In the genomic region with DNA sequence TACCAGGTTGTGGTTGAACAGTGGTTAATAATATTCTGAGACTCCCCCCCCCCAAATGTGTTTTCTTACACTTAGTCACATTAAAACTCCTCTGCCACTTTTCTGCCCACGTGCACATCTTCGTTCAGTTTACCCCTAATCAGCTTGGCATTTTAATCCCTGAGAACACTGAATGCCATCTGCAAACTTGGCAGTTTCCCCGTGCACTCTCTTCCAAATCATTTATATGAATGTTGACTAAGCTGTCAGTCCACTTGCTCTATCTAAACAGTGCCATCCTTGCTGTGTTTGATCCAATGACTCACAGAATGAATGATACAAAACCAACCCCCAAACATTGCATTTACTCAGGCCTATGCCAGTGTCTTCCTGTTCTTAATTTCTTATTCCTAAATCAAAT, we compare ENCODE assay signal across 18 mouse cellular contexts. TPM values are rescaled to one million over a fixed set of nuclear protein-coding genes. Genes with fewer than 3 reads are reported as not detected.
DNase-seq lines count a peak whose midpoint lies in the region; ATAC-seq and TF ChIP-seq lines count a peak whose summit lies in the region.
"Had no signal": no experiment of that assay in that cellular context is flagged by ENCODE, and none has a peak within 500 bp of the region (broad histone marks: within the 10 kb centered on the region; RNA-seq: fewer than 3 reads in every experiment).

No protein-coding gene starts in this region.

- TF ChIP-seq POLR2A in liver, adult 2 months (IDR thresholded peaks at IDR 0.05; ENCODE audit: extremely low read depth, insufficient read depth, low read length), result no peak

- 31% methylated on average over 3 of the region's 3 CpGs for WGBS in liver, adult 2 months
- 60% methylated on average over 3 of the region's 3 CpGs for WGBS in liver, postnatal 0 days (ENCODE audit: insufficient replicate concordance)
- 61% methylated on average over 3 of the region's 3 CpGs for WGBS in kidney, embryonic 15.5 days

- no peak overlapping the region for H3K4me2 ChIP-seq in liver, postnatal 0 days (ENCODE audit: low read depth, low read length)
- H3K4me2 ChIP-seq in kidney, embryonic 15.5 days, result no peak overlapping the region
- H3K4me2 ChIP-seq: liver, embryonic 12.5 days; neural tube, embryonic 15.5 days; stomach, embryonic 15.5 days had no signal

- TF ChIP-seq EP300 in liver, postnatal 0 days (IDR thresholded peaks at IDR 0.05; ENCODE audit: low read depth), result no peak

- no peaks in the 10 kb centered on the region for H3K36me3 ChIP-seq in liver, adult 2 months (ENCODE audit: control insufficient read depth, insufficient read depth, low read length)
- H3K36me3 ChIP-seq in liver, postnatal 0 days (replicated peaks; ENCODE audit: insufficient read depth, low read length), result no peaks in the 10 kb centered on the region
- no peaks in the 10 kb centered on the region for H3K36me3 ChIP-seq in kidney, embryonic 15.5 days
- H3K36me3 ChIP-seq: heart, embryonic 10.5 days; liver, embryonic 12.5 days; neural tube, embryonic 15.5 days; stomach, embryonic 15.5 days had no signal

- no peak overlapping the region for H3K4me3 ChIP-seq in liver, adult 2 months (ENCODE audit: insufficient read depth, low read depth, low read length)
- H3K4me3 ChIP-seq in liver, postnatal 0 days (ENCODE audit: low read depth, low read length), result no peak overlapping the region
- no peak overlapping the region for H3K4me3 ChIP-seq in kidney, embryonic 15.5 days (replicated peaks)
- H3K4me3 ChIP-seq: heart, embryonic 10.5 days; left cerebral cortex, adult 2 months; liver, embryonic 12.5 days; neural tube, embryonic 15.5 days; stomach, embryonic 15.5 days had no signal

- no peak for ATAC-seq in liver, postnatal 0 days
- no peak for ATAC-seq in kidney, embryonic 15.5 days (replicated peaks; ENCODE audit: low FRiP score)
- ATAC-seq: liver, embryonic 12.5 days had no signal

- H3K27me3 ChIP-seq in liver, adult 2 months (ENCODE audit: control insufficient read depth, insufficient read depth, low read length), result no peaks in the 10 kb centered on the region
- H3K27me3 ChIP-seq in liver, postnatal 0 days (ENCODE audit: insufficient read depth, low read length), result no peaks in the 10 kb centered on the region
- no peaks in the 10 kb centered on the region for H3K27me3 ChIP-seq in kidney, embryonic 15.5 days
- H3K27me3 ChIP-seq: neural tube, embryonic 15.5 days; stomach, embryonic 15.5 days had no signal

- intact Hi-C loops in gastrocnemius, postnatal 14 days (cut with DNase I; ENCODE audit: low total_unique reads), result loop anchor here (5.0 kb wide), 1 partner anchor 312 kb away; no protein-coding TSS in a partner anchor

- H3K4me1 ChIP-seq in liver, adult 2 months (ENCODE audit: control insufficient read depth, insufficient read depth, low read length), result no peaks in the 10 kb centered on the region
- no peaks in the 10 kb centered on the region for H3K4me1 ChIP-seq in liver, postnatal 0 days (ENCODE audit: insufficient read depth)
- H3K4me1 ChIP-seq in kidney, embryonic 15.5 days, result no peaks in the 10 kb centered on the region
- H3K4me1 ChIP-seq: heart, embryonic 10.5 days; liver, embryonic 12.5 days; stomach, embryonic 15.5 days had no signal

- no peaks in the 10 kb centered on the region for H3K9me3 ChIP-seq in liver, postnatal 0 days (ENCODE audit: low read length)
- H3K9me3 ChIP-seq in kidney, embryonic 15.5 days (replicated peaks), result no peaks in the 10 kb centered on the region
- H3K9me3 ChIP-seq: heart, embryonic 10.5 days; liver, embryonic 12.5 days; neural tube, embryonic 15.5 days; stomach, embryonic 15.5 days had no signal

- no peak for TF ChIP-seq CTCF in liver, adult 2 months (IDR thresholded peaks at IDR 0.05; ENCODE audit: low read depth, low read length)
- TF ChIP-seq CTCF in liver, postnatal 0 days (IDR thresholded peaks at IDR 0.05; ENCODE audit: low read depth), result no peak

- H3K79me2 ChIP-seq in liver, adult 2 months (ENCODE audit: control insufficient read depth, insufficient read depth, low read length), result no peaks in the 10 kb centered on the region

- no peak overlapping the region for H3K27ac ChIP-seq in liver, adult 2 months (replicated peaks; ENCODE audit: insufficient read depth, low read depth, low read length)
- H3K27ac ChIP-seq in liver, postnatal 0 days (ENCODE audit: low read depth), result no peak overlapping the region
- H3K27ac ChIP-seq in kidney, embryonic 15.5 days, result no peak overlapping the region
- H3K27ac ChIP-seq: heart, embryonic 10.5 days; left cerebral cortex, adult 2 months; liver, embryonic 12.5 days; neural tube, embryonic 15.5 days; stomach, embryonic 15.5 days had no signal

- no peak overlapping the region for H3K9ac ChIP-seq in liver, adult 2 months (ENCODE audit: low read depth, low read length)
- H3K9ac ChIP-seq in liver, postnatal 0 days (replicated peaks), result no peak overlapping the region
- H3K9ac ChIP-seq in kidney, embryonic 15.5 days, result no peak overlapping the region
- H3K9ac ChIP-seq: liver, embryonic 12.5 days; neural tube, embryonic 15.5 days; stomach, embryonic 15.5 days had no signal

- DNase-seq in liver, adult 2 months (ENCODE audit: extremely low read depth, low read depth, low spot score), result peak; percentile 2
- no peak for DNase-seq in liver, postnatal 0 days
- peak; percentile 41 to 46 for DNase-seq in adrenal gland, postnatal 36 days
- peak; percentile 88 to 90 for DNase-seq in cerebellum, postnatal 10 days
- DNase-seq in layer of hippocampus, postnatal 10 days (ENCODE audit: low spot score in 2 of 2), result peak; percentile 53 to 65
- no peak for DNase-seq in gastrocnemius, postnatal 14 days
- DNase-seq in liver, result no peak
- DNase-seq: kidney, adult 2 months; right cerebral cortex, postnatal 14 days had no signal

RNA-seq across cellular contexts. Expression of gene Gm17482, which starts 1.6 kb away (rescaled TPM):
- not detected in 2 replicates for total RNA-seq in liver, adult 2 months (2014; rRNA removed)
- not detected in 2 replicates for polyA plus RNA-seq in liver, adult 2 months (2012; rRNA removed)
- not detected in 2 replicates for polyA plus RNA-seq in liver, postnatal 0 days (2015; fragmentation: Nextera tagmentation; extraction: Ambion mirVana)
- not detected for total RNA-seq in adrenal gland, postnatal 36 days (2021)
- not detected for total RNA-seq in layer of hippocampus, postnatal 10 days (2021)
- not detected in 2 replicates for polyA plus RNA-seq in kidney, embryonic 15.5 days (2015; fragmentation: Nextera tagmentation; extraction: Ambion mirVana)
- total RNA-seq in gastrocnemius, postnatal 14 days (2021), result not detected
- total RNA-seq: hematopoietic stem cell, adult 5-6 weeks; left cerebral cortex, adult 2 months had no signal
- polyA plus RNA-seq: embryonic facial prominence, embryonic 11.5 days; frontal cortex, adult 2 months; heart, embryonic 10.5 days; kidney, adult 2 months; liver, embryonic 12.5 days; neural tube, embryonic 15.5 days; stomach, embryonic 15.5 days had no signal

RNA-seq across cellular contexts. Expression of gene Timp4, which starts 26.5 kb away (rescaled TPM):
- total RNA-seq in liver, adult 2 months (2014; rRNA removed), result not detected in 2 replicates
- polyA plus RNA-seq in liver, adult 2 months (2012; rRNA removed), result not detected in 2 replicates
- 0.11 TPM in 1 of 2 replicates, not detected in the other for polyA plus RNA-seq in liver, postnatal 0 days (2015; fragmentation: Nextera tagmentation; extraction: Ambion mirVana)
- total RNA-seq in adrenal gland, postnatal 36 days (2021), result 1 to 10 TPM; 3.9 to 7.5 TPM
- 10 to 100 TPM; 20.5 to 22.3 TPM for total RNA-seq in layer of hippocampus, postnatal 10 days (2021)
- polyA plus RNA-seq in kidney, embryonic 15.5 days (2015; fragmentation: Nextera tagmentation; extraction: Ambion mirVana), result 0.33 and 0.36 TPM in 2 replicates
- 10 to 100 TPM; 11.1 to 25.9 TPM for total RNA-seq in gastrocnemius, postnatal 14 days (2021)
- total RNA-seq: hematopoietic stem cell, adult 5-6 weeks had no signal
- polyA plus RNA-seq: liver, embryonic 12.5 days had no signal

Comparison
In these comparisons a context has a peak if more than half of its experiments do, and no peak if none do; other contexts are left out.
1. DNase-seq: peak in liver, adult 2 months (single experiment), adrenal gland, postnatal 36 days (2 of 2), cerebellum, postnatal 10 days (2 of 2) and layer of hippocampus, postnatal 10 days (2 of 2); none in liver, postnatal 0 days (single experiment), gastrocnemius, postnatal 14 days (single experiment) and liver (single experiment).